Mouse (Mus musculus) skeletal muscle tissue, adult 2 months (tissue): ENCODE measurements at regions not wholly inside any gene's neighbourhood (a gene's known extent, or its start where the extent isn't known, plus 50 kb on each side); places are given as distances from the start of the nearest gene placed in this dataset.

Source experiments
- DNase-seq: peaks from one replicate; pipeline ENCODE4 v3.0.0-alpha.2; 2012; ENCODE audit warnings: low read depth, low spot score

GRCm38 (mm10) chr14:67139674-67140073, 1130.7 kb upstream of the Gulo start:
- no peak for DNase-seq

GRCm38 (mm10) chr14:67139152-67139551, 1130.1 kb upstream of the Gulo start:
- DNase-seq: no peak

DNA sequence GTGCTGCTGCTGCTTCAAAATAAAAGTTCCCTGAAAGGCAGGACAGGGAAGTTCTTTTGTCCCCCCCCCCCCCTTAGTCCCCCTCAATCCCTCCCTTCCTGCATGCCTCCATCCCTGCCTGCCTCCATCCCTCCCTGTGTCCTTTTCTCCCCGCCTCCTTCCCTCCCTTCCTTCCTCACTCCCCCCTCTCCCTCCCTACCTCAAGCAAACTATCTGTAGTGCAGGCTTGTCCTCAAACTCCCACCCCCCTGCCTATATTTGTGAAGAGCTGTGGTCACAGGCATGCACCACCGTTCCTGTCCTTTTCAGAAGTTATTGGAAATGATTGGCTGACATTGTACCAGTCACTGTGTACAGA, 1127.1 kb upstream of the Gulo start:
- no peak for DNase-seq

- DNase-seq: peak; percentile 74
Observed at GRCm38 (mm10) chr14:67135221-67136140, 1126.5 kb upstream of the Gulo start.

GRCm38 (mm10) chr14:67133221-67133620, 1124.2 kb upstream of the Gulo start:
- DNase-seq: no peak

DNA sequence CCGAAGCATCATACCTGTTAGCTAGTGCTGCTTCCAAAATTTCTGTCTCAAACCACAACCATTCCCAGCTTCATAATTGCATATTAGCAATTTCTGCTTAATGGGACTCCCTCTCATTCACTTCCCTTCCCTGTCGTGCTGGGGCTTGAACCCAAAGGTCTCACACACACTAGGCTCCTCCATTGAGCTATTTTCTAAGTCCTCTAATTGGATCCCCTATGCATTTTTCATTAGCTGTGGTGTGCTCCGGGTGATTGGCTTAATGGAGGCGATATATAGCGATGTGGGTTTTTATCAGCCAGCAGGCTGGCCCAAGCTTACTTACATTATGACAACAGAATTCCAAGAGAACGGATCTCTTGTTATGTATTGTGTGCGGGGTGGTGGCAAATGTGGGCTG, 1118.1 kb upstream of the Gulo start:
- no peak for DNase-seq

DNA sequence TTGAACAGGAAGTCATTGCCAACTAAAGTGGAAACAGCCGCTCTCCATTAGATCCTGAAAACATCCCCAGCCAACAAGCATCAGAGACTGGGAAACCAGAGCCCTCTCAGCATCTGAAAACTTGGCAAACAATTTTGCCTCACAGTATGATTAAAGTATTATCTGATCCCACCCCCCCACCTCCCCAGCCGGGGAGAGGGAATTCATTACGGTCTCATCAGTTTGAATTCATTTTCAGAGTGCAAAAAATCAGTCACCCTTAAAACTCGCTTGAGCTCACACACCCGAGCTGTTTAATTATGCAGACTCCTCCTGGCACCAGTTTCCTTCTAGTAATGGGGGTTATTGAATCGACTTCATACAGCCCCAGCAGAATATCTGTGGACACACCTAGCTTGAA, 1117.2 kb upstream of the Gulo start:
- DNase-seq: no peak

GRCm38 (mm10) chr14:67123300-67123699, 1114.3 kb upstream of the Gulo start:
- no peak for DNase-seq
